Mouse (Mus musculus) myocyte (in vitro differentiated cells): ENCODE measurements around the gene Zer1.

Experiments used
- CEBPB ChIP-seq: IDR thresholded peaks from 2 replicates; pipeline ENCODE4 v1.6.1; 2011; ENCODE audit warnings: mild to moderate bottlenecking, moderate library complexity; ENCODE audit not compliant: poor library complexity, insufficient read depth, severe bottlenecking
- MAX ChIP-seq: IDR thresholded peaks from one replicate; pipeline ENCODE4 v1.6.1; 2011; ENCODE audit warnings: low read depth, mild to moderate bottlenecking, control low read depth
- POLR2A ChIP-seq: IDR thresholded peaks from one replicate; pipeline ENCODE4 v1.6.1; 2011; ENCODE audit warnings: low read depth, mild to moderate bottlenecking, control low read depth, moderate library complexity; ENCODE audit not compliant: insufficient read length
- POLR2AphosphoS2 ChIP-seq: IDR thresholded peaks from one replicate; pipeline ENCODE4 v1.6.1; 2011; ENCODE audit warnings: low read depth, control low read depth; ENCODE audit not compliant: insufficient read length
- TCF12 ChIP-seq: IDR thresholded peaks from one replicate; pipeline ENCODE4 v1.6.1; 2011; ENCODE audit warnings: mild to moderate bottlenecking, control low read depth; ENCODE audit not compliant: poor library complexity, insufficient read depth, severe bottlenecking
- USF1 ChIP-seq: IDR thresholded peaks from one replicate; pipeline ENCODE4 v1.6.1; 2011; ENCODE audit warnings: low read depth, mild to moderate bottlenecking, control low read depth, moderate library complexity

GRCm38 (mm10) chr2:30108260-30108659 is 16.1 kb downstream of the Zer1 start:
- TF ChIP-seq POLR2A (no peak), POLR2AphosphoS2 (no peak), CEBPB (no peak), USF1 (no peak), TCF12 (no peak), MAX (no peak)
